Mouse (Mus musculus): ENCODE data around the gene Lrrn2. TPM values are rescaled to one million over a fixed set of nuclear protein-coding genes. Genes with fewer than 3 reads are reported as not detected.

Gene Lrrn2
- total RNA-seq, 2 experiments from 2014 or later = 88.8 to 95.5 TPM

Small RNA genes within 50 kb of the gene (microRNA-seq; reads per million reads assigned to microRNA genes)
- 0 reads per million in 2 experiments for gene Gm44300

Other genes starting within 250 kb of the Lrrn2 start
- 100 to 1,000 TPM; 128 to 134 TPM for gene Nfasc, start 138.5 kb upstream of the Lrrn2 start, total RNA-seq (2021)
- gene Mdm4, start 150.3 kb downstream of the Lrrn2 start, total RNA-seq (2021) = 10 to 100 TPM; 76.8 to 77.9 TPM
- 10 to 100 TPM; 14.6 to 15.2 TPM for gene Pik3c2b, start 165.4 kb downstream of the Lrrn2 start, total RNA-seq (2021)

Data from left cerebral cortex, adult 18-20 months (tissue).